Mouse (Mus musculus): ENCODE data around the gene Axl. TPM values are rescaled to one million over a fixed set of nuclear protein-coding genes. Genes with fewer than 3 reads are reported as not detected.

Axl gene
- polyA plus RNA-seq, 1 experiment: 18.8 TPM

DNA sequence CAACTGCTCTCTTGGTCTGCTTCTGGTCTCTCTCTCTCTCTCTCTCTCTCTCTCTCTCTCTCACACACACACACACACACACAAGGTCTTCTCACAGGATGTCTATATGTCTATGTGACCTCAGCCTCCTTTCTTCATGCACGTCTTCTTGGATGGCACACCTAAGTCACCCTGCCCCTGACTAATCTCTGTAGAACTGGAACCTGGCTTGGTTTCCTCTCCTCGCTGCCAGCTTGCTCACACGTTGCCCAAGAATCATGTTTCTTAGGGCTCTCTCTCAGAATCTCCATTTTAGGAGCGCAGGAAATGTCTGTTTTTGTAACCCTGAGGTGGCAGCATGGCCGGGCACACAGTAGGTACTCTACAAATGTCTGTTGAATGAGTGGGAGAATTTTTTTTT is 8.5 kb downstream of the Axl start:
- no peak for DNase-seq (ENCODE audit: low read depth)
- TF ChIP-seq CTCF (IDR thresholded peaks at IDR 0.05; ENCODE audit: borderline replicate concordance, extremely low read depth, insufficient read depth, insufficient read length) (no peak), POLR2A (IDR thresholded peaks at IDR 0.05; ENCODE audit: borderline replicate concordance, extremely low read depth, insufficient read depth, insufficient read length, poor library complexity, severe bottlenecking) (no peak)

DNA sequence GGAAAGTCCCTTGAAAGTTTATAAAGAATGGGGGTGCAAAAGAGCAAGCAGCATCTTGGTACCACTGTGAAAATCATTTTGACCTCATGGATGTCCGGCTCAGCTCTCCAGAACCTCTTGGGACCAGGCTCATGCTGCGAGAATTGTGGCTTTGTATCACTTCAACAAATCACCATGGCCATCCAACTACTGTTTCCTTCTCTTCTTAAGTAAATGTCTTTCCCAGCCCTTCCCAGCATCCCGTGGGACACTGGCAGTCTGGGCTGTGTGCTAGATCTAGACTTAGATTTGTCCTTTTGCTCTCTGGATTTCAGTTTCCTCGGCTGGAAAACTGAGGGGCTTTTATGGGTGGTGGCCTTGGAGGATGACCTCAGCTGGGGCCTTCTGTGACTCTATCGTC is 20.3 kb downstream of the Axl start:
- TF ChIP-seq POLR2A (IDR thresholded peaks at IDR 0.05; ENCODE audit: borderline replicate concordance, extremely low read depth, insufficient read depth, insufficient read length, poor library complexity, severe bottlenecking): no peak
- no peak for TF ChIP-seq CTCF (IDR thresholded peaks at IDR 0.05; ENCODE audit: borderline replicate concordance, extremely low read depth, insufficient read depth, insufficient read length)
- no peak for DNase-seq (ENCODE audit: low read depth)

DNA sequence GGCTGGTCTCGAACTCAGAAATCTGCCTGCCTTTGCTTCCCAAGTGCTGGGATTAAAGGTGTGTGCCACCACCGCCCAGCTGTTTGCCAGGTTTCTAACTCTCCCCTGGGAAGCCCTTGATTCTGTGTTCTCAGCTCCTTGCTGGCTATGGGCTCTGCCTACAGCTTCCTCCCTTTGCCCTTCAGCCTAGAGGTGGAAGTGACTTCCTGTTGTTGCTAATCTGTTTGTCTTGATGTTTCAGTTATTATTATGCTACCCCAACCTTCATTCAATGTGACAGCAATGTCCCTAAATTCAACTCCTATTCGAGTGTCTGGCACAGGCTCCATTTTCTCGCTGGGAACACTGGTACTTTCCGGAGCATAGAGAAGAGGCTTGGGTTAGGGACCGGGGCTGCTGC is 22.4 kb downstream of the Axl start:
- DNase-seq (ENCODE audit: low read depth): no peak
- TF ChIP-seq CTCF (IDR thresholded peaks at IDR 0.05; ENCODE audit: borderline replicate concordance, extremely low read depth, insufficient read depth, insufficient read length): no peak
- no peak for TF ChIP-seq POLR2A (IDR thresholded peaks at IDR 0.05; ENCODE audit: borderline replicate concordance, extremely low read depth, insufficient read depth, insufficient read length, poor library complexity, severe bottlenecking)

DNA sequence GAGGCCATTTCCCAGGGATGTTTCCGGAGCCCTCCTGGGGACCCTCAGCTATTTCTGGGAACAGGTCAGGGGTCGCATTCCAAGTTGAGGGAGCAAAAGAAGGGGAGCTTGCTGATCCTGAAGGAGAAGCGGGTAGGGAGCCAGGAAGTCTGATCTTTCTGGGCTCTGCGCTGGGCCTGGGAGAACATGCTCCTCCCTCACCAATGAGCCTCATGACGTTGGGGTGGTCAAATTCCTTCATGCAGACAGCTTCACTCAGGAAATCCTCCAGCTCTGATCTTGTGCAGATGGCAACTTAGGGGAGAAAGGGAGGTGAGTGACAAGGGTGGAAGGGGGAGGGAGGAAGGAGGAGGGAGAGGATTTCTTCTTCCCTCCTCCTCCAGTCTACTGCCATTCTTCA is 24.3 kb downstream of the Axl start:
- TF ChIP-seq POLR2A (IDR thresholded peaks at IDR 0.05; ENCODE audit: borderline replicate concordance, extremely low read depth, insufficient read depth, insufficient read length, poor library complexity, severe bottlenecking): no peak
- DNase-seq (ENCODE audit: low read depth): peak; percentile 11

DNA sequence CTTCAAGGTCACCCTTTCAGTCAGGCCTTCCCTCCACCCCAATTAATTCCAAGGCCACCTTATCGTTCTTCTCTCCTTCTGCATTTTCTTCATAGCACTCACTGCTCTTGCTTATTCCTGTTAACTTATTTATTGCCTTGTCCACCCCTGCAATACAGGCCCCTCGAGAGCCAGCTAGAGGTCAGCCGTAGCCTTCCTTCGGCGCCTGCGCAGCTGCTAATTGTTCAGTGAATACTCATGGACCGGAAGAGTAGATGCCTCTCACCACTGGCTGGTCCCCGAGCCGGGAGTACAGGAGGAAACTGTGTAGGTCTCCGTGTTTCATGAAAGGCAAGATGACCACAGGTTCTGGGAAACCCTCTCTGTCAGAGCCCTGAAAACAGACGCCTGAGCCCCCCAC is 24.8 kb downstream of the Axl start:
- TF ChIP-seq POLR2A (IDR thresholded peaks at IDR 0.05; ENCODE audit: borderline replicate concordance, extremely low read depth, insufficient read depth, insufficient read length, poor library complexity, severe bottlenecking) (no peak), CTCF (IDR thresholded peaks at IDR 0.05; ENCODE audit: borderline replicate concordance, extremely low read depth, insufficient read depth, insufficient read length) (no peak)
- no peak for DNase-seq (ENCODE audit: low read depth)

DNA sequence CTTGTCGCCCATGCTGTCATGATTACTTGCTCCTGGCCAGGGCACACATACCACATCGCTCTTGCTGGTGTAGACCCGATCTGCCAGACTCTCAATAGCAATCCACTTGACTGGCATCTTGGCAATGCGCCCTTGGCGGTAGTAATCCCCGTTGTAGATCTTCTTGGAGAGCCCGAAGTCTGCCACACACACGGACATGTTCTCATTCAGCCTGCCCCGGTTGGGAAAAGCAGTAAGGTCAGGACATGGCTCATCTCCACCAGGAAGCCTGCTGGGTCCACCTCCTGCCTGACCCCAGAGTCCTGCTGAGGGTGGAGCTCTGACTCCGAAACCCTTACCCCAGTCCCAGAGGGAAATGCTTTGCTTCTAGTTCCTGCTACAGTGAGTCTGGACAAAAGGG is 27.2 kb downstream of the Axl start:
- no peak for TF ChIP-seq CTCF (IDR thresholded peaks at IDR 0.05; ENCODE audit: borderline replicate concordance, extremely low read depth, insufficient read depth, insufficient read length)
- TF ChIP-seq POLR2A (IDR thresholded peaks at IDR 0.05; ENCODE audit: borderline replicate concordance, extremely low read depth, insufficient read depth, insufficient read length, poor library complexity, severe bottlenecking): no peak
- DNase-seq (ENCODE audit: low read depth): peak; percentile 74

DNA sequence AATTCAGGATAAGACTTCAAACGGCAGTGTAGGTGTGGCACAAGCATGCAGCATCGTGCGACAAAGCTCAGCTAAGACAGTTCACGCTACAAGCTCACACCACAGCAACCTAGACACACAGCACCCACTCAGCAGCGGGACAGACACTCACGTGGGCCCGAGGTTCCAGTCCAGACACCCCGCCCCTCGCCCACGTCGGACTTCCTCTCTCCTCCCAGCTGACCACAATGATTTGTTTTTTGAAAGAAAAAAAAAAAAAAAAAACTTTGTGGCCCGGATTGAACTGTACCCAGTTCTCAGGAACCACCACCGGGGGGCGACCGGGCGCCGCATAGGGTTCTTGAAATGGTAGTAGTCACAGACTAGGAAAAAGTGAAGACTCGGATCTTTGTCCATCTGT is 32.5 kb downstream of the Axl start:
- TF ChIP-seq CTCF (IDR thresholded peaks at IDR 0.05; ENCODE audit: borderline replicate concordance, extremely low read depth, insufficient read depth, insufficient read length) (peak; percentile 79), POLR2A (IDR thresholded peaks at IDR 0.05; ENCODE audit: borderline replicate concordance, extremely low read depth, insufficient read depth, insufficient read length, poor library complexity, severe bottlenecking) (0 out of 2 replicates have a peak, but pooled peaks have one; percentile 11)
- DNase-seq (ENCODE audit: low read depth): peak; percentile 92

DNA sequence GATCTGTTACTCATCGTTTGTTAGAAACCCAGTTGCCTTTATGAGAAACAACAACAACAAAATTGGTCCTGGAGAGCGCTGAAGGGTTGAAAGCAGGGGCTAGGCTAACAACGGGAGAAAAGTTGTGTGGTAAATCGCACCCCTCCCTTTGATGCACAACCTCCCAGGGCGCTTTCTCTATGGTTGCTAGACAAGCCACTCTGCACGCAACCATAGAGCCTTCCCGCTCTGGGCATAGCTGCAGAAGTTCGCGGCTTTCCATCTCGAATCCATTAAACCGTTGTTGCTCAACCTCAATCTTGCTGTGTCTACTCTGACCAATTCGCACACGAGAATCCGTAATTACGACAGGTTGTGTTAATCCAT is 33.1 kb downstream of the Axl start:
- no peak for DNase-seq (ENCODE audit: low read depth)
- TF ChIP-seq CTCF (IDR thresholded peaks at IDR 0.05; ENCODE audit: borderline replicate concordance, extremely low read depth, insufficient read depth, insufficient read length) (no peak), POLR2A (IDR thresholded peaks at IDR 0.05; ENCODE audit: borderline replicate concordance, extremely low read depth, insufficient read depth, insufficient read length, poor library complexity, severe bottlenecking) (0 out of 2 replicates have a peak, but pooled peaks have one; percentile 17)

DNA sequence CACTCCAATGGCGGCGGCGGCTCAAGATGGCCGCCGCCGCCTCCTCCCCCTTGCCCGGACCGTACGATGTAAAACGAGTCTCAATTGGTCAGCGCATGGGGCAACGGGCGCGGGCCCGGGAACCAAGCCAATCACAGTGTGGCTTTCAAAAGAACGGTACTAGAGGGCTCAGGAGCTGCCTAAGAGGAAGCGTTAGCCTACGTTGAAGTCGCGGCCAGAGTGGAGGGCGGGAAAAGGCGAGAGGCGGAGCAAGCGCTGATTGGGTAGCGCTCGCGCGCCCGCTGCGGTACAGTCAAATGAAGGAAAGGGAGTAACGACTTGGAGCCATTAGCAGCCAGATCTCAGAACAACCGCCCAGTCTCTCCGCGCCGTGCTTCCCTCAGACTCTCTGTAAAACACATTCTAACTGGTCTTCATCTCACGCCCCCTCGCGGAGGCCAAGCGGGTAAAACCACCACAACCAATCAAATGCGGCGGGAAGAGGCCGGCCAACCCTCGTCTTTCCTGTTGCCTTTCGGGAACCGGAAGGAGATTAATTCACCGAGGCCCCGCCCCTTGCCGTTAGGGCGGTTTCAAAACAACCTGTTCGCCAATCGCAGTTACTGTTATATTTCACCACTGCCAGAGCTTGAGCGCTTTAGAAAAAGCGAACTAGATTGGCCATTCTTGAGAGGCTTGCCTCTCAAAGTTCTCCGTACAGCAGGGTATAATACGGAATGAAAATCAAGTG is 33.6 kb downstream of the Axl start, which contains the start of gene Hnrnpul1:
Gene Hnrnpul1 (minus strand): TSS at position 20 of the 730 bp plus-strand sequence.
- peak; percentile 39; the same call in 1 of the 2 replicates for TF ChIP-seq CTCF (IDR thresholded peaks at IDR 0.05; ENCODE audit: borderline replicate concordance, extremely low read depth, insufficient read depth, insufficient read length)
- TF ChIP-seq POLR2A (IDR thresholded peaks at IDR 0.05; ENCODE audit: borderline replicate concordance, extremely low read depth, insufficient read depth, insufficient read length, poor library complexity, severe bottlenecking): no peak
- peak; percentile 99 for DNase-seq (ENCODE audit: low read depth)

DNA sequence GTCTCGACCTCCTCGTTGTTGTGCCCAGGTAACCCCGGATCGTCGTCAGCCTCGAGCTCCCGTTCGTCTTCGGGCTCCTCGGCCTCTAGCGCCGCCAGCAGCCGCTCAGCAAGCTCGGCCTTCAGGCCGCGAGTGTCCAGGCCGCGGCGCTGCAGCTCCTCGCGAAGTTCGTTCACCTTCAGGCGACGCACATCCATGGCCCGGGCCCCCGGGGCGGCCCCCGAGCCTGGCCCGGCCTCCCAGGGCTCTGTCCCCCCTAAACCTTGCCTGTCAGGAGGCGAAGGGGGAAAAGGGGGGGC is 34.1 kb downstream of the Axl start:
- peak; percentile 40; the same call in 1 of the 2 replicates for TF ChIP-seq POLR2A (IDR thresholded peaks at IDR 0.05; ENCODE audit: borderline replicate concordance, extremely low read depth, insufficient read depth, insufficient read length, poor library complexity, severe bottlenecking)
- no peak for TF ChIP-seq CTCF (IDR thresholded peaks at IDR 0.05; ENCODE audit: borderline replicate concordance, extremely low read depth, insufficient read depth, insufficient read length)
- no peak for DNase-seq (ENCODE audit: low read depth)

DNA sequence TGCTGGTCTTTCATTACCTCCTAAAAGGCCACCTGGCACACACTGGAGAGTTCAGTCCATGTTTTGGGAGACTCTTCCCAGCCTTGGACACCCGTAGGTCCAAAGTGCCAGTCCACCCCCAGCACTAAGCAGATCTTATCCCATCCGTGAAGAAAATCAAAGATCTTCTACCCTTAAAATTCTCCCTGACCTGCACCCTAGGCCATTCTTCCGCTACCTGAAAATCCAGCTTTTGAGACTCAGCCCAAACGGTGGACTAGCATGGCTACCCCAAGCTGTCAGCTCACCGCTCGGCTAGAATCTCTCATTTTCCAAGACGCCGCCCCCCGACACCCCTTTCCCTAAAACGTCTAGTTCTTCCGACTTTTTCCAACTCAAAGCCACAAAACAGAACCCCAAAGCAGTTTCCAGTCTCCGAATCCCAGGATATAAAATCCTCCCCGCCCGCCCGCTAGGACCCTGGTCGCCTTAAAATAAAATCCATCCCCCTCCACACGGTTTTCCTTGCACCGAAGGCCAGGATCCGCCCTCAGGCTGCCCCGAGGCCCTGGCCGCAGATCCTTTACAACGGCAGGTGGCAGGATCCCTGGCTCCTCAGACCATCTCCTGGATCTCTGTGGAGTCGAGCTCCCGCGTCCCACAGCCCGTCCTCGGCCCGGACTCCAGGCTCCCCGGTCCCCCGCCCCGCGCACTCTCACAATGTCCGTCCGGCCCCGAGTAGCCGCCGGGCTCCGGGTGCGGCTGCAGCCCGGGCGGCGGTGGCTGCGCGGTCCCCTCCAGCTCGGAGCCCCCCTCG is 34.7 kb downstream of the Axl start:
- TF ChIP-seq POLR2A (IDR thresholded peaks at IDR 0.05; ENCODE audit: borderline replicate concordance, extremely low read depth, insufficient read depth, insufficient read length, poor library complexity, severe bottlenecking) (no peak), CTCF (IDR thresholded peaks at IDR 0.05; ENCODE audit: borderline replicate concordance, extremely low read depth, insufficient read depth, insufficient read length) (no peak)
- DNase-seq (ENCODE audit: low read depth): peak; percentile 23

DNA sequence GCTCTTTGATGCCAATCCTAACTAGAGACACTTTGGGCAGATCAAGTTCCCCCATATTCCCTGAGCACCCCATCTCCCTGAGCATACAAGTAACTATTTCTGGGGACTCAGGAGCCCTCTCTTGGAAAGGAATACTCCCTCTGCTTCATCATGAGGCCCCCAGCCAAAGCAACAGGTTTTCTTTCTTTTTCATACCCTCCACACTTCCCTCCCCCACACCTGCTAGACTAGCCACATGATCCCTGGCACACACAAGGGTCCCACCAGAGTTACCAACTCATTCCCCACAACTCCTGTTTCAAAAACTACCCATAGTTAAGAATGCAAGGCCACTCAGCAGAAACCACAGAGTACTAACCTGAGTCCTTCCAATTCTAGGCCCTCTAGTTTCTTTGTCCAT is 35.4 kb downstream of the Axl start:
- DNase-seq (ENCODE audit: low read depth): peak; percentile 3
- TF ChIP-seq POLR2A (IDR thresholded peaks at IDR 0.05; ENCODE audit: borderline replicate concordance, extremely low read depth, insufficient read depth, insufficient read length, poor library complexity, severe bottlenecking) (no peak), CTCF (IDR thresholded peaks at IDR 0.05; ENCODE audit: borderline replicate concordance, extremely low read depth, insufficient read depth, insufficient read length) (no peak)
